Mouse (Mus musculus) embryonic facial prominence, embryonic 11.5 days (tissue): ENCODE results near the gene Hes3. TPM values are rescaled to one million over a fixed set of nuclear protein-coding genes. Genes with fewer than 3 reads are reported as not detected.

Source experiments
- ATAC-seq: fragments of 200-750 bp; cut with Nextera tagmentation; replicated peaks from 2 replicates; pipeline ENCODE4 v1.8.0; 2017; ENCODE audit warnings: low read depth; ENCODE audit not compliant: insufficient number of reproducible peaks, low FRiP score, low TSS enrichment
- DNase-seq: peaks from one replicate; pipeline ENCODE4 v3.0.0-alpha.2; 2015; ENCODE audit warnings: low spot score
- H3K27ac ChIP-seq: fragments of 300-500 bp; sonication (generic); replicated peaks from 2 replicates; pipeline ENCODE4 v1.5.1; 2014; ENCODE audit warnings: mild to moderate bottlenecking, low read depth, low read length, control low read depth
- H3K27me3 ChIP-seq: fragments of 300-500 bp; sonication (generic); 2 replicates; pipeline ENCODE4 v1.6.1; 2014; ENCODE audit warnings: mild to moderate bottlenecking, low read length, moderate library complexity, mixed read lengths; ENCODE audit not compliant: control insufficient read depth, insufficient read depth
- H3K36me3 ChIP-seq: fragments of 300-500 bp; sonication (generic); replicated peaks from 2 replicates; pipeline ENCODE4 v1.6.1; 2014; ENCODE audit warnings: low read depth, mild to moderate bottlenecking, low read length, moderate library complexity, mixed read lengths; ENCODE audit not compliant: control insufficient read depth, insufficient read depth
- H3K4me1 ChIP-seq: fragments of 300-500 bp; sonication (generic); 2 replicates; pipeline ENCODE4 v1.6.1; 2014; ENCODE audit warnings: low read length, mixed read lengths; ENCODE audit not compliant: control insufficient read depth, insufficient read depth
- H3K4me2 ChIP-seq: fragments of 300-500 bp; sonication (generic); 2 replicates; pipeline ENCODE4 v1.6.1; 2014; ENCODE audit warnings: low read depth, mild to moderate bottlenecking, control low read depth, low read length, moderate library complexity
- H3K4me3 ChIP-seq: fragments of 300-500 bp; sonication (generic); 2 replicates; pipeline ENCODE4 v1.5.1; 2014; ENCODE audit warnings: low read depth, low read length, control low read depth
- H3K9ac ChIP-seq: fragments of 300-500 bp; sonication (generic); replicated peaks from 2 replicates; pipeline ENCODE4 v1.6.1; 2014; ENCODE audit warnings: mild to moderate bottlenecking, control low read depth, low read length
- H3K9me3 ChIP-seq: fragments of 300-500 bp; sonication (generic); replicated peaks from 2 replicates; pipeline ENCODE4 v1.6.1; 2016; ENCODE audit warnings: mild to moderate bottlenecking, low read length, inconsistent platforms, mixed read lengths; ENCODE audit not compliant: control insufficient read depth
- WGBS: fragments of 180-500 bp; shearing (Covaris S2); extraction: QIAGEN DNeasy Blood & Tissue Kit; methylation state at CpG from one replicate; pipeline ENCODE4 v1.1.7; 2014; 5-methylcytosine and 5-hydroxymethylcytosine counted together
- polyA plus RNA-seq: library from polyadenylated mRNA; unstranded; fragments of >200 nt; fragmentation: Nextera tagmentation; extraction: Ambion mirVana; gene quantifications from 2 replicates; pipeline ENCODE4 v1.2.1, GENCODE M21; 2014

The Hes3 gene
- 0.32 and 0.65 TPM in 2 replicates for polyA plus RNA-seq

GRCm38 (mm10) chr4:152291562-152291961 lies at the start of gene Hes3:
Hes3 (minus strand) TSS chr4:152291662.
- DNase-seq (no peak), ATAC-seq (no peak)
- Histone ChIP-seq H3K27me3 (peaks cover 61% of the 10 kb centered on the region), H3K4me1 (no peaks in the 10 kb centered on the region), H3K27ac (no peak within 1 kb of the TSS), H3K4me3 (peak within 1 kb of the TSS; percentile 20), H3K9ac (peak within 1 kb of the TSS; percentile 49), H3K36me3 (no peaks in the 10 kb centered on the region), H3K4me2 (peak within 1 kb of the TSS; percentile 40), H3K9me3 (no peaks in the 10 kb centered on the region)
- WGBS = 21% methylated on average over 6 of the region's 6 CpGs

GRCm38 (mm10) chr4:152340584-152341284 lies 49.3 kb upstream of the Hes3 start:
- H3K27me3 ChIP-seq = peaks cover 39% of the 10 kb centered on the region
- H3K4me3 ChIP-seq = no peak overlapping the region
- H3K4me1 ChIP-seq = peaks cover 2% of the 10 kb centered on the region; the same call in 1 of the 2 replicates
- ATAC-seq (no peak), DNase-seq (peak; percentile 24)
- no peak overlapping the region for H3K27ac ChIP-seq
- H3K36me3 ChIP-seq = no peaks in the 10 kb centered on the region
- WGBS = 37% methylated on average over 15 of the region's 15 CpGs
- H3K9me3 ChIP-seq = no peaks in the 10 kb centered on the region
- H3K4me2 ChIP-seq = no peak overlapping the region
- no peak overlapping the region for H3K9ac ChIP-seq

- Histone ChIP-seq H3K9ac (peak overlapping the region; percentile 61), H3K36me3 (peaks cover 4% of the 10 kb centered on the region), H3K27ac (no peak overlapping the region), H3K4me2 (peak overlapping the region; percentile 100), H3K9me3 (no peaks in the 10 kb centered on the region), H3K4me3 (peak overlapping the region; percentile 60), H3K4me1 (peaks cover 2% of the 10 kb centered on the region; the same call in 1 of the 2 replicates), H3K27me3 (peaks cover 39% of the 10 kb centered on the region)
- no peak for DNase-seq
- WGBS = 3% methylated on average over 16 of the region's 26 CpGs
- ATAC-seq = no peak
Observed at GRCm38 (mm10) chr4:152339293-152339790, 47.9 kb upstream of the Hes3 start.

- DNase-seq = peak; percentile 22
- peaks cover 2% of the 10 kb centered on the region; the same call in 1 of the 2 replicates for H3K4me1 ChIP-seq
- peak within 1 kb of the TSS; percentile 60 for H3K4me3 ChIP-seq
- H3K27ac ChIP-seq = no peak within 1 kb of the TSS
- peaks cover 8% of the 10 kb centered on the region for H3K36me3 ChIP-seq
- peaks cover 39% of the 10 kb centered on the region for H3K27me3 ChIP-seq
- H3K9me3 ChIP-seq = no peaks in the 10 kb centered on the region
- H3K9ac ChIP-seq = peak within 1 kb of the TSS; percentile 61
- peak within 1 kb of the TSS; percentile 100 for H3K4me2 ChIP-seq
- WGBS = 2% methylated on average over 62 of the region's 120 CpGs
- ATAC-seq = no peak
Observed at GRCm38 (mm10) chr4:152338419-152339292, 47.2 kb upstream of the Hes3 start, which contains the start of gene Chd5. Chd5 (plus strand) TSS chr4:152338651.

DNA sequence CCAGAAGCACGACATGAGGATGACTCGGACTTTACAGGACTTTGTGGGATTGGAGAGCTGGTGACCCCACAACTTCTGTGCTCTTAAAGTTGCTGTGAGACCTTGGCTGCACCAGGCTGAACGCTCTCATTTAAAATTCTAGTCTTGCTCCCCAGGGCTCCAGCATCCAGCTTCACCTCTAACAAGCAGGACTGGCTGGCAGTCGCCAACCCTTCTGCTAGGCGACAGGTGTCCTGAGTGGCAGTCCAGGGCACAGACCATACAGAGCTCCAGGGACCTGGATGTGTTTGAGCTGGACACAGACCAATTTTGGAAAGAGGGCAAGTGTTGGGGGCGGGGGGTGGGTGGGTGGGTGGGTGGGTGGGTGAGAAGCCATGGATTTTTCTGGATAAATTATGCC lies 46.3 kb upstream of the Hes3 start:
- peaks cover 9% of the 10 kb centered on the region for H3K36me3 ChIP-seq
- H3K4me3 ChIP-seq = no peak overlapping the region
- H3K4me1 ChIP-seq = peaks cover 2% of the 10 kb centered on the region; the same call in 1 of the 2 replicates
- 23% methylated on average over 6 of the region's 6 CpGs for WGBS
- peaks cover 39% of the 10 kb centered on the region for H3K27me3 ChIP-seq
- no peak overlapping the region for H3K27ac ChIP-seq
- no peaks in the 10 kb centered on the region for H3K9me3 ChIP-seq
- H3K4me2 ChIP-seq = no peak overlapping the region
- no peak overlapping the region for H3K9ac ChIP-seq
- ATAC-seq (no peak), DNase-seq (no peak)

GRCm38 (mm10) chr4:152333587-152333986 lies 42.1 kb upstream of the Hes3 start:
- Histone ChIP-seq H3K9me3 (no peaks in the 10 kb centered on the region), H3K9ac (no peak overlapping the region), H3K4me2 (no peak overlapping the region), H3K27me3 (peaks cover 14% of the 10 kb centered on the region), H3K27ac (no peak overlapping the region), H3K36me3 (peaks cover 28% of the 10 kb centered on the region), H3K4me3 (no peak overlapping the region), H3K4me1 (no peaks in the 10 kb centered on the region)
- ATAC-seq (no peak), DNase-seq (no peak)
- 95% methylated on average over 12 of the region's 12 CpGs for WGBS

DNA sequence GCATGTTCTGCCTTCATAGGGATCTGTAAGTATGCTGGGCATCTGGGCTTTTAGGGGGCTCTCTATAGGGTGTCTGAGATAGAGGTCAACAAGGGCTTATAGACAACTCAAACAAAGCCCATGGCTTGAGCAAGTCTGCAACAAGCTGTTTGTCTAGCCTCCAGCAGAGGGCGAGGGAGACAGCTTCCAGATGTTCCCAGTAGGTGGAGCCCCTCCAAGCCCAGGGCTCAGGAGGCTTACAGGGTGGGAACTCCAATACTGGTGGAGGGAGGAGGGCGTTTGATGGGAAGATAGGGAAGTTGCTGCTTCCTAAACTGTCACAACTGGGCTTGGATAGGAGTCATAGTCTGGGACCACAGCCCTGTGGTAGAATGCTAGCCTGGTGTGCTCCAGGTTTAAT lies 41.5 kb upstream of the Hes3 start:
- H3K27me3 ChIP-seq = peaks cover 9% of the 10 kb centered on the region
- H3K4me3 ChIP-seq = no peak overlapping the region
- no peaks in the 10 kb centered on the region for H3K4me1 ChIP-seq
- WGBS = 41% methylated on average over 2 of the region's 2 CpGs
- H3K9ac ChIP-seq = no peak overlapping the region
- H3K27ac ChIP-seq = no peak overlapping the region
- H3K36me3 ChIP-seq = peaks cover 28% of the 10 kb centered on the region
- DNase-seq = peak; percentile 83
- peak; percentile 32; the same call in 1 of the 2 replicates for ATAC-seq
- no peak overlapping the region for H3K4me2 ChIP-seq
- H3K9me3 ChIP-seq = no peaks in the 10 kb centered on the region
